Mouse (Mus musculus): ENCODE results near the gene Ehd1.

DNA sequence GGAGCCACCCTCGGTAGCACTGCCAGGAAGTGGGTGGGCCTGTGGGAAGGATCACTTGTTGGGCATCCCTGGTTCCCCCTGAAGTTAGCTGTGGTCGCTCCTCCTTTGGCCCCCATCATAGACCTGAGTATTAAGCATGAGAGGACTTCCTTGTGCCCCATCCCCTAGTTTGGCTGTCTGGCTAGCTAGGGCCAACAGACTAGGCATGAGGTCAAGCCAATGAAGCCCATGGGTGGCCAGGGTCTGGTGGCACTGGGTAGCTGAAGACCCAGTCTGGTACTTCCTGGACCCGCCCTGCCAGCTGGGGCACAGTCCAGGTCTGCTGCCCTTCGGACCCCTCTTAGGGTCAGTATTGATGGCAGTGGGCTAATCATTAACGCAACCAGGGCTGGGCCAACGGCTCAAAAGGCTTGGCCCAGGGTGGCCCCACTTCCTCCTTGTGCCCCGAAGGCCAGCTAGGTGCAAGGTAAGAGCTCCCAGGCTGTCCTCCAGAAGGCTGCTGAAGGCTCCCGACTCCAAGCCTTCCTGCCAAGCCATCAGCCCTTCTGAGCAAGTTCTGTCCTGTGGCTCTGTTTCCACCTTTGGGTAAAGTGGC, 13.6 kb upstream of the Ehd1 start:
- TF ChIP-seq CTCF (IDR thresholded peaks at IDR 0.05; ENCODE audit: borderline replicate concordance, insufficient read depth, low read length): no peak
- no peak for TF ChIP-seq POLR2A (IDR thresholded peaks at IDR 0.05; ENCODE audit: low read depth, low read length)
